Mouse (Mus musculus): ENCODE results near the gene Sgpp2. TPM values are rescaled to one million over a fixed set of nuclear protein-coding genes. Genes with fewer than 3 reads are reported as not detected.

Gene Sgpp2
- polyA plus RNA-seq, 1 experiment from 2014 or later: 2.6 TPM

GRCm38 (mm10) chr1:78419593-78419992 lies 109.4 kb downstream of the Sgpp2 start:
- no peak overlapping the region for H3K4me3 ChIP-seq (ENCODE audit: low read depth, low read length)
- no peak overlapping the region for H3K27ac ChIP-seq (replicated peaks; ENCODE audit: low read depth, low read length)
- no peak overlapping the region for H3K4me2 ChIP-seq (ENCODE audit: low read depth, low read length)
- peaks cover 20% of the 10 kb centered on the region; the same call in 1 of the 2 replicates for H3K36me3 ChIP-seq (ENCODE audit: control insufficient read depth, insufficient read depth, low read length)
- no peak overlapping the region for H3K9ac ChIP-seq (ENCODE audit: low read depth, low read length)
- 40% methylated on average over 4 of the region's 4 CpGs for WGBS
- no peaks in the 10 kb centered on the region for H3K27me3 ChIP-seq (replicated peaks; ENCODE audit: control insufficient read depth, insufficient read depth, low read length)
- no peaks in the 10 kb centered on the region for H3K4me1 ChIP-seq (ENCODE audit: control insufficient read depth, insufficient read depth, low read length)
- DNase-seq (ENCODE audit: low spot score): peak; percentile 83
- no peaks in the 10 kb centered on the region for H3K9me3 ChIP-seq (ENCODE audit: control insufficient read depth, low read length)
- peak; percentile 75 for ATAC-seq (ENCODE audit: low read depth)

- Histone ChIP-seq H3K9ac (ENCODE audit: low read depth, low read length) (no peak overlapping the region), H3K9me3 (ENCODE audit: control insufficient read depth, low read length) (no peaks in the 10 kb centered on the region), H3K36me3 (ENCODE audit: control insufficient read depth, insufficient read depth, low read length) (peaks cover 21% of the 10 kb centered on the region; the same call in 1 of the 2 replicates), H3K4me3 (ENCODE audit: low read depth, low read length) (no peak overlapping the region), H3K27ac (replicated peaks; ENCODE audit: low read depth, low read length) (no peak overlapping the region), H3K27me3 (replicated peaks; ENCODE audit: control insufficient read depth, insufficient read depth, low read length) (no peaks in the 10 kb centered on the region), H3K4me1 (ENCODE audit: control insufficient read depth, insufficient read depth, low read length) (no peaks in the 10 kb centered on the region; the same call in 1 of the 2 replicates), H3K4me2 (ENCODE audit: low read depth, low read length) (no peak overlapping the region)
- WGBS: 93% methylated on average over 6 of the region's 6 CpGs
- ATAC-seq (ENCODE audit: low read depth) (no peak), DNase-seq (ENCODE audit: low spot score) (no peak)
These were observed 110.1 kb downstream of the Sgpp2 start for GRCm38 (mm10) chr1:78420271-78420670.

GRCm38 (mm10) chr1:78421749-78422148 lies 111.6 kb downstream of the Sgpp2 start:
- no peak overlapping the region for H3K27ac ChIP-seq (replicated peaks; ENCODE audit: low read depth, low read length)
- 64% methylated on average over 5 of the region's 5 CpGs for WGBS
- ATAC-seq (ENCODE audit: low read depth): no peak; the same call in 1 of the 2 replicates

GRCm38 (mm10) chr1:78422576-78422975 lies 112.4 kb downstream of the Sgpp2 start:
- no peak overlapping the region for H3K4me3 ChIP-seq (ENCODE audit: low read depth, low read length)
- H3K9me3 ChIP-seq (ENCODE audit: control insufficient read depth, low read length): no peaks in the 10 kb centered on the region
- no peaks in the 10 kb centered on the region for H3K27me3 ChIP-seq (replicated peaks; ENCODE audit: control insufficient read depth, insufficient read depth, low read length)
- ATAC-seq (ENCODE audit: low read depth) (no peak), DNase-seq (ENCODE audit: low spot score) (no peak)
- peaks cover 5% of the 10 kb centered on the region; the same call in 1 of the 2 replicates for H3K4me1 ChIP-seq (ENCODE audit: control insufficient read depth, insufficient read depth, low read length)
- H3K27ac ChIP-seq (replicated peaks; ENCODE audit: low read depth, low read length): no peak overlapping the region
- peaks cover 14% of the 10 kb centered on the region; the same call in 1 of the 2 replicates for H3K36me3 ChIP-seq (ENCODE audit: control insufficient read depth, insufficient read depth, low read length)
- 56% methylated on average over 2 of the region's 2 CpGs for WGBS
- no peak overlapping the region for H3K4me2 ChIP-seq (ENCODE audit: low read depth, low read length)
- no peak overlapping the region for H3K9ac ChIP-seq (ENCODE audit: low read depth, low read length)

More at GRCm38 (mm10) chr1:78421749-78422148, 111.6 kb downstream of the Sgpp2 start:
- no peak overlapping the region for H3K4me2 ChIP-seq (ENCODE audit: low read depth, low read length)
- H3K4me3 ChIP-seq (ENCODE audit: low read depth, low read length): no peak overlapping the region
- H3K36me3 ChIP-seq (ENCODE audit: control insufficient read depth, insufficient read depth, low read length): peaks cover 21% of the 10 kb centered on the region; the same call in 1 of the 2 replicates
- no peaks in the 10 kb centered on the region for H3K9me3 ChIP-seq (ENCODE audit: control insufficient read depth, low read length)
- H3K9ac ChIP-seq (ENCODE audit: low read depth, low read length): no peak overlapping the region
- no peaks in the 10 kb centered on the region for H3K27me3 ChIP-seq (replicated peaks; ENCODE audit: control insufficient read depth, insufficient read depth, low read length)
- peak; percentile 56 for DNase-seq (ENCODE audit: low spot score)
- peaks cover under 1% of the 10 kb centered on the region; the same call in 1 of the 2 replicates for H3K4me1 ChIP-seq (ENCODE audit: control insufficient read depth, insufficient read depth, low read length)

- no peak for ATAC-seq (ENCODE audit: low read depth)
- WGBS: 77% methylated on average over 4 of the region's 4 CpGs
- Histone ChIP-seq H3K4me2 (ENCODE audit: low read depth, low read length) (no peak overlapping the region), H3K4me1 (ENCODE audit: control insufficient read depth, insufficient read depth, low read length) (peaks cover 6% of the 10 kb centered on the region; the same call in 1 of the 2 replicates), H3K9ac (ENCODE audit: low read depth, low read length) (no peak overlapping the region), H3K9me3 (ENCODE audit: control insufficient read depth, low read length) (no peaks in the 10 kb centered on the region), H3K27me3 (replicated peaks; ENCODE audit: control insufficient read depth, insufficient read depth, low read length) (no peaks in the 10 kb centered on the region), H3K4me3 (ENCODE audit: low read depth, low read length) (no peak overlapping the region), H3K36me3 (ENCODE audit: control insufficient read depth, insufficient read depth, low read length) (peaks cover 10% of the 10 kb centered on the region; the same call in 1 of the 2 replicates), H3K27ac (replicated peaks; ENCODE audit: low read depth, low read length) (no peak overlapping the region)
- DNase-seq (ENCODE audit: low spot score): no peak
These were observed 114.7 kb downstream of the Sgpp2 start for GRCm38 (mm10) chr1:78424848-78425247.

GRCm38 (mm10) chr1:78425309-78425708 lies 115.2 kb downstream of the Sgpp2 start:
- WGBS: 85% methylated on average over 7 of the region's 7 CpGs
- DNase-seq (ENCODE audit: low spot score) (no peak), ATAC-seq (ENCODE audit: low read depth) (no peak)
- no peak overlapping the region for H3K9ac ChIP-seq (ENCODE audit: low read depth, low read length)
- no peak overlapping the region for H3K4me3 ChIP-seq (ENCODE audit: low read depth, low read length)
- H3K36me3 ChIP-seq (ENCODE audit: control insufficient read depth, insufficient read depth, low read length): peaks cover 10% of the 10 kb centered on the region; the same call in 1 of the 2 replicates
- no peaks in the 10 kb centered on the region for H3K9me3 ChIP-seq (ENCODE audit: control insufficient read depth, low read length)
- peaks cover 6% of the 10 kb centered on the region; the same call in 1 of the 2 replicates for H3K4me1 ChIP-seq (ENCODE audit: control insufficient read depth, insufficient read depth, low read length)
- H3K27ac ChIP-seq (replicated peaks; ENCODE audit: low read depth, low read length): no peak overlapping the region
- no peaks in the 10 kb centered on the region for H3K27me3 ChIP-seq (replicated peaks; ENCODE audit: control insufficient read depth, insufficient read depth, low read length)
- no peak overlapping the region for H3K4me2 ChIP-seq (ENCODE audit: low read depth, low read length)

- Histone ChIP-seq H3K4me2 (ENCODE audit: low read depth, low read length) (no peak overlapping the region), H3K4me3 (ENCODE audit: low read depth, low read length) (no peak overlapping the region), H3K27me3 (replicated peaks; ENCODE audit: control insufficient read depth, insufficient read depth, low read length) (no peaks in the 10 kb centered on the region), H3K36me3 (ENCODE audit: control insufficient read depth, insufficient read depth, low read length) (peaks cover 6% of the 10 kb centered on the region; the same call in 1 of the 2 replicates), H3K4me1 (ENCODE audit: control insufficient read depth, insufficient read depth, low read length) (peaks cover 9% of the 10 kb centered on the region; the same call in 1 of the 2 replicates), H3K27ac (replicated peaks; ENCODE audit: low read depth, low read length) (no peak overlapping the region), H3K9ac (ENCODE audit: low read depth, low read length) (no peak overlapping the region), H3K9me3 (ENCODE audit: control insufficient read depth, low read length) (no peaks in the 10 kb centered on the region)
- ATAC-seq (ENCODE audit: low read depth) (no peak), DNase-seq (ENCODE audit: low spot score) (peak; percentile 44)
- WGBS: 74% methylated on average over 7 of the region's 7 CpGs
These were observed 115.9 kb downstream of the Sgpp2 start for GRCm38 (mm10) chr1:78425793-78426700.

- Histone ChIP-seq H3K4me1 (ENCODE audit: control insufficient read depth, insufficient read depth, low read length) (peaks cover 9% of the 10 kb centered on the region; the same call in 1 of the 2 replicates), H3K9ac (ENCODE audit: low read depth, low read length) (no peak overlapping the region), H3K27me3 (replicated peaks; ENCODE audit: control insufficient read depth, insufficient read depth, low read length) (no peaks in the 10 kb centered on the region), H3K4me3 (ENCODE audit: low read depth, low read length) (no peak overlapping the region), H3K36me3 (ENCODE audit: control insufficient read depth, insufficient read depth, low read length) (peaks cover 6% of the 10 kb centered on the region; the same call in 1 of the 2 replicates), H3K4me2 (ENCODE audit: low read depth, low read length) (no peak overlapping the region), H3K27ac (replicated peaks; ENCODE audit: low read depth, low read length) (0 out of 2 replicates have a peak overlapping the region, but pooled peaks have one; percentile 30), H3K9me3 (ENCODE audit: control insufficient read depth, low read length) (no peaks in the 10 kb centered on the region)
- WGBS: 48% methylated on average over 3 of the region's 3 CpGs
- no peak for DNase-seq (ENCODE audit: low spot score)
- ATAC-seq (ENCODE audit: low read depth): no peak
These were observed 116.7 kb downstream of the Sgpp2 start for GRCm38 (mm10) chr1:78426841-78427240.

Data from embryonic facial prominence, embryonic 14.5 days (tissue).